Mouse (Mus musculus) midbrain, embryonic 16.5 days (tissue): ENCODE data around the gene Larp4b. TPM values are rescaled to one million over a fixed set of nuclear protein-coding genes. Genes with fewer than 3 reads are reported as not detected.

Experiments
- ATAC-seq: fragments of 200-750 bp; cut with Nextera tagmentation; 2 replicates; pipeline ENCODE4 v1.8.0; 2017; ENCODE audit warnings: moderate TSS enrichment
- H3K27ac ChIP-seq: fragments of 300-500 bp; sonication (generic); 2 replicates; pipeline ENCODE4 v1.5.1; 2014; ENCODE audit warnings: mild to moderate bottlenecking, low read length, mixed read lengths
- H3K27me3 ChIP-seq: fragments of 300-500 bp; sonication (generic); 2 replicates; pipeline ENCODE4 v1.6.1; 2014; ENCODE audit warnings: low read depth, low read length, mixed read lengths; ENCODE audit not compliant: control insufficient read depth, insufficient read depth
- H3K36me3 ChIP-seq: fragments of 300-500 bp; sonication (generic); 2 replicates; pipeline ENCODE4 v1.6.1; 2014; ENCODE audit warnings: mild to moderate bottlenecking, low read length, moderate library complexity, mixed read lengths; ENCODE audit not compliant: control insufficient read depth, insufficient read depth
- H3K4me1 ChIP-seq: fragments of 300-500 bp; sonication (generic); 2 replicates; pipeline ENCODE4 v1.6.1; 2014; ENCODE audit warnings: mild to moderate bottlenecking, low read length, mixed read lengths; ENCODE audit not compliant: control insufficient read depth, insufficient read depth
- H3K4me2 ChIP-seq: fragments of 300-500 bp; sonication (generic); 2 replicates; pipeline ENCODE4 v1.6.1; 2014; ENCODE audit warnings: mild to moderate bottlenecking, low read length, mixed read lengths
- H3K4me3 ChIP-seq: fragments of 300-500 bp; sonication (generic); 2 replicates; pipeline ENCODE4 v1.5.1; 2014; ENCODE audit warnings: low read depth, mild to moderate bottlenecking, low read length, moderate library complexity, mixed read lengths
- H3K9ac ChIP-seq: fragments of 300-500 bp; sonication (generic); 2 replicates; pipeline ENCODE4 v1.6.1; 2014; ENCODE audit warnings: low read depth, low read length, mixed read lengths
- H3K9me3 ChIP-seq: fragments of 300-500 bp; sonication (generic); replicated peaks from 2 replicates; pipeline ENCODE4 v1.6.1; 2014; ENCODE audit warnings: mild to moderate bottlenecking, low read length, mixed read lengths; ENCODE audit not compliant: control insufficient read depth, poor library complexity, severe bottlenecking
- WGBS: fragments of 180-500 bp; shearing (Covaris S2); extraction: QIAGEN DNeasy Blood & Tissue Kit; methylation state at CpG from one replicate; pipeline ENCODE4 v1.1.7; 2014; 5-methylcytosine and 5-hydroxymethylcytosine counted together
- polyA plus RNA-seq: library from polyadenylated mRNA; unstranded; fragments of >200 nt; fragmentation: Nextera tagmentation; extraction: Ambion mirVana; gene quantifications from 2 replicates; pipeline ENCODE4 v1.2.1, GENCODE M21; 2015

Larp4b gene
- polyA plus RNA-seq, 1 experiment from 2014 or later = 42.6 TPM

GRCm38 (mm10) chr13:9113735-9114134 lies 20.1 kb downstream of the Larp4b start:
- H3K36me3 ChIP-seq = no peaks in the 10 kb centered on the region
- no peak overlapping the region for H3K9ac ChIP-seq
- no peaks in the 10 kb centered on the region for H3K4me1 ChIP-seq
- no peak overlapping the region for H3K4me3 ChIP-seq
- no peaks in the 10 kb centered on the region for H3K27me3 ChIP-seq
- no peaks in the 10 kb centered on the region for H3K9me3 ChIP-seq
- ATAC-seq = no peak
- no peak overlapping the region for H3K27ac ChIP-seq
- H3K4me2 ChIP-seq = no peak overlapping the region
- WGBS = 93% methylated on average over 3 of the region's 3 CpGs

GRCm38 (mm10) chr13:9120835-9121542 lies 27.3 kb downstream of the Larp4b start:
- Histone ChIP-seq H3K27me3 (no peaks in the 10 kb centered on the region), H3K27ac (no peak overlapping the region), H3K9me3 (no peaks in the 10 kb centered on the region), H3K4me1 (no peaks in the 10 kb centered on the region), H3K36me3 (0 out of 2 replicates have a peak, but pooled peaks cover 4% of the 10 kb centered on the region), H3K4me3 (no peak overlapping the region), H3K4me2 (no peak overlapping the region), H3K9ac (no peak overlapping the region)
- ATAC-seq = no peak
- WGBS = 87% methylated on average over 10 of the region's 10 CpGs

- H3K27ac ChIP-seq = no peak overlapping the region
- WGBS = 93% methylated on average over 4 of the region's 4 CpGs
- no peak overlapping the region for H3K4me2 ChIP-seq
- no peak for ATAC-seq
- H3K4me1 ChIP-seq = no peaks in the 10 kb centered on the region
- no peak overlapping the region for H3K9ac ChIP-seq
- no peaks in the 10 kb centered on the region for H3K9me3 ChIP-seq
- H3K4me3 ChIP-seq = no peak overlapping the region
- 0 out of 2 replicates have a peak, but pooled peaks cover 4% of the 10 kb centered on the region for H3K36me3 ChIP-seq
- no peaks in the 10 kb centered on the region for H3K27me3 ChIP-seq
Measured at GRCm38 (mm10) chr13:9122045-9122444, 28.4 kb downstream of the Larp4b start.

GRCm38 (mm10) chr13:9125193-9125592 lies 31.5 kb downstream of the Larp4b start:
- H3K4me1 ChIP-seq = no peaks in the 10 kb centered on the region
- 0 out of 2 replicates have a peak, but pooled peaks cover 8% of the 10 kb centered on the region for H3K36me3 ChIP-seq
- H3K4me3 ChIP-seq = no peak overlapping the region
- ATAC-seq = no peak
- no peak overlapping the region for H3K27ac ChIP-seq
- no peak overlapping the region for H3K9ac ChIP-seq
- no peaks in the 10 kb centered on the region for H3K27me3 ChIP-seq
- WGBS = 93% methylated on average over 7 of the region's 7 CpGs
- no peaks in the 10 kb centered on the region for H3K9me3 ChIP-seq
- H3K4me2 ChIP-seq = no peak overlapping the region

GRCm38 (mm10) chr13:9127715-9128114 lies 34.0 kb downstream of the Larp4b start:
- WGBS = 96% methylated on average over 4 of the region's 4 CpGs
- Histone ChIP-seq H3K4me2 (no peak overlapping the region), H3K4me1 (no peaks in the 10 kb centered on the region), H3K27ac (no peak overlapping the region), H3K27me3 (no peaks in the 10 kb centered on the region), H3K4me3 (no peak overlapping the region), H3K9me3 (no peaks in the 10 kb centered on the region), H3K36me3 (0 out of 2 replicates have a peak, but pooled peaks cover 8% of the 10 kb centered on the region), H3K9ac (no peak overlapping the region)
- no peak for ATAC-seq

- Histone ChIP-seq H3K4me1 (no peaks in the 10 kb centered on the region), H3K27me3 (no peaks in the 10 kb centered on the region), H3K9me3 (no peaks in the 10 kb centered on the region), H3K9ac (no peak overlapping the region), H3K36me3 (0 out of 2 replicates have a peak, but pooled peaks cover 8% of the 10 kb centered on the region), H3K4me2 (no peak overlapping the region), H3K27ac (no peak overlapping the region), H3K4me3 (no peak overlapping the region)
- 94% methylated on average over 6 of the region's 6 CpGs for WGBS
- no peak for ATAC-seq
Measured at GRCm38 (mm10) chr13:9128707-9129314, 35.1 kb downstream of the Larp4b start.

- 88% methylated on average over 2 of the region's 2 CpGs for WGBS
- Histone ChIP-seq H3K27me3 (no peaks in the 10 kb centered on the region), H3K9me3 (no peaks in the 10 kb centered on the region), H3K4me3 (no peak overlapping the region), H3K4me1 (no peaks in the 10 kb centered on the region), H3K36me3 (peaks cover 12% of the 10 kb centered on the region), H3K4me2 (no peak overlapping the region), H3K27ac (no peak overlapping the region), H3K9ac (no peak overlapping the region)
- ATAC-seq = no peak
Measured at GRCm38 (mm10) chr13:9134421-9134820, 40.7 kb downstream of the Larp4b start.

- H3K4me3 ChIP-seq = no peak overlapping the region
- H3K9ac ChIP-seq = no peak overlapping the region
- H3K9me3 ChIP-seq = no peaks in the 10 kb centered on the region
- no peak overlapping the region for H3K4me2 ChIP-seq
- ATAC-seq = no peak
- WGBS = 95% methylated on average over 6 of the region's 6 CpGs
- peaks cover 16% of the 10 kb centered on the region for H3K36me3 ChIP-seq
- H3K27me3 ChIP-seq = no peaks in the 10 kb centered on the region
- H3K4me1 ChIP-seq = no peaks in the 10 kb centered on the region
- no peak overlapping the region for H3K27ac ChIP-seq
Measured at GRCm38 (mm10) chr13:9136088-9136487, 42.4 kb downstream of the Larp4b start.

- no peak for ATAC-seq
- no peak overlapping the region for H3K27ac ChIP-seq
Measured at GRCm38 (mm10) chr13:9136733-9137132, 43.1 kb downstream of the Larp4b start.

More at GRCm38 (mm10) chr13:9136733-9137132, 43.1 kb downstream of the Larp4b start:
- H3K4me3 ChIP-seq = no peak overlapping the region
- 70% methylated on average over 4 of the region's 4 CpGs for WGBS
- H3K9ac ChIP-seq = no peak overlapping the region
- H3K4me1 ChIP-seq = no peaks in the 10 kb centered on the region
- no peaks in the 10 kb centered on the region for H3K27me3 ChIP-seq
- H3K4me2 ChIP-seq = no peak overlapping the region
- H3K9me3 ChIP-seq = no peaks in the 10 kb centered on the region
- H3K36me3 ChIP-seq = peaks cover 16% of the 10 kb centered on the region
